Mouse (Mus musculus): ENCODE measurements around the gene Wdr1.
"Not testable (repeated sequence)": the region's sequence is repeated elsewhere in the genome, so short reads cannot be mapped to it uniquely, and the experiment has no call there.

Wdr1 gene

GRCm38 (mm10) chr5:38496491-38497057 is 66.4 kb downstream of the Wdr1 start:
- DNase-seq (ENCODE audit: low spot score in 2 of 2): no peak

GRCm38 (mm10) chr5:38493890-38494289 is 69.1 kb downstream of the Wdr1 start:
- DNase-seq (ENCODE audit: low spot score in 2 of 2): no peak

- no peak for DNase-seq (ENCODE audit: low spot score in 2 of 2)
Measured at GRCm38 (mm10) chr5:38491763-38492162, 71.3 kb downstream of the Wdr1 start.

GRCm38 (mm10) chr5:38489739-38490138 is 73.3 kb downstream of the Wdr1 start:
- DNase-seq (ENCODE audit: low spot score in 2 of 2): no peak

- no peak for DNase-seq (ENCODE audit: low spot score in 2 of 2)
Measured at GRCm38 (mm10) chr5:38488673-38489615, 74.1 kb downstream of the Wdr1 start.

GRCm38 (mm10) chr5:38488026-38488425 is 75.0 kb downstream of the Wdr1 start:
- DNase-seq (ENCODE audit: low spot score in 2 of 2): no peak

GRCm38 (mm10) chr5:38487247-38487646 is 75.8 kb downstream of the Wdr1 start:
- no peak for DNase-seq (ENCODE audit: low spot score in 2 of 2)

- DNase-seq (ENCODE audit: low spot score in 2 of 2): no peak
Measured at GRCm38 (mm10) chr5:38485946-38486345, 77.1 kb downstream of the Wdr1 start.

GRCm38 (mm10) chr5:38483518-38484110 is 79.4 kb downstream of the Wdr1 start:
- no peak for DNase-seq (ENCODE audit: low spot score in 2 of 2)

- no peak for DNase-seq (ENCODE audit: low spot score in 2 of 2)
Measured at GRCm38 (mm10) chr5:38480822-38481707, 82.0 kb downstream of the Wdr1 start.

- DNase-seq (ENCODE audit: low spot score in 2 of 2): no peak
Measured at GRCm38 (mm10) chr5:38479908-38480725, 82.9 kb downstream of the Wdr1 start.

- not testable (repeated sequence) for DNase-seq (ENCODE audit: low spot score in 2 of 2)
Measured at GRCm38 (mm10) chr5:38479545-38479907, 83.5 kb downstream of the Wdr1 start.

GRCm38 (mm10) chr5:38479027-38479426 is 84.0 kb downstream of the Wdr1 start:
- DNase-seq (ENCODE audit: low spot score in 2 of 2): no peak

GRCm38 (mm10) chr5:38477731-38478445 is 85.1 kb downstream of the Wdr1 start:
- no peak for DNase-seq (ENCODE audit: low spot score in 2 of 2)

- DNase-seq (ENCODE audit: low spot score in 2 of 2): peak in 1 of 2 experiments; percentile 16
Measured at GRCm38 (mm10) chr5:38476861-38477565, 86.0 kb downstream of the Wdr1 start.
